Mouse (Mus musculus) bone marrow macrophage, adult 2 months (primary cell): ENCODE results near the gene Sema3f.

Source experiments
- CTCF ChIP-seq: IDR thresholded peaks from 2 replicates; pipeline ENCODE4 v1.5.1; 2012; ENCODE audit warnings: low read depth, mild to moderate bottlenecking, low read length, moderate library complexity
- POLR2A ChIP-seq: IDR thresholded peaks from 2 replicates; pipeline ENCODE4 v1.6.1; 2012; ENCODE audit warnings: mild to moderate bottlenecking, low read depth, low read length, borderline replicate concordance

DNA sequence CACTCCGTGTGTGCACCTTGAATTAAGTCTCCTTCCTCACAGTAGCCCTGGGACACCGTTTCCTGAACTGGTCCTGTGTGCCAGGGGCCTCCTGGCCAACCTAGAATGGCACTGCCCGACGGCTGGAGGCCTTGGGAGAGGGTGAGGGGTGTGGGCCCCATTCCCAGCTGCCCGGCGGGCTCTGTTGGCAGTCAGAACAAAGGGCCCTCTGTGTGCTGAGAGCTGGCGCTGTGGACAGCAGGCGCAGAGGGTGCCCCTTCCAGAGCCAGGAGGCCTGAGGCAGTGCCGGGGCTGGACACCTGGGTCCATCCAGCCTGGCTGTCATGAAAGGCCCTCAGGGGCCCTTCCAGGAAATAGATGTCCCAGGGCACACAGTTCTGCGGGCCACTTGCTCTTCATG is 50.7 kb downstream of the Sema3f start:
- TF ChIP-seq CTCF (no peak), POLR2A (no peak)
